Mouse (Mus musculus) liver, embryonic 14.5 days (tissue): ENCODE measurements around the gene Adcyap1r1. TPM values are rescaled to one million over a fixed set of nuclear protein-coding genes. Genes with fewer than 3 reads are reported as not detected.

ENCODE experiments used
- ATAC-seq: fragments of 200-750 bp; cut with Nextera tagmentation; 2 replicates; pipeline ENCODE4 v1.8.0; 2017; ENCODE audit warnings: moderate number of reproducible peaks, mild to moderate bottlenecking, moderate library complexity; ENCODE audit not compliant: insufficient read depth
- DNase-seq, 3 experiments: peaks; one replicate each; pipeline ENCODE4 v3.0.0-alpha.2; 2012 to 2013; ENCODE audit warnings: low read depth in 3 of 3, low spot score in 3 of 3
- H3K27ac ChIP-seq: fragments of 300-500 bp; sonication (generic); 2 replicates; pipeline ENCODE4 v1.5.1; 2014; ENCODE audit warnings: moderate library complexity, mild to moderate bottlenecking, control low read depth, inconsistent platforms
- H3K27me3 ChIP-seq: fragments of 300-500 bp; sonication (generic); 2 replicates; pipeline ENCODE4 v1.6.1; 2014; ENCODE audit warnings: mild to moderate bottlenecking, low read length, moderate library complexity; ENCODE audit not compliant: control insufficient read depth, insufficient read depth
- H3K36me3 ChIP-seq: fragments of 300-500 bp; sonication (generic); replicated peaks from 2 replicates; pipeline ENCODE4 v1.6.1; 2014; ENCODE audit warnings: low read depth; ENCODE audit not compliant: control insufficient read depth, insufficient read depth
- H3K4me1 ChIP-seq, 2 experiments: fragments of 200-500 bp in 1 of 2; fragments of 300-500 bp in 1 of 2; sonication (generic) in 1 of 2; replicated peaks; 2 replicates each; pipeline ENCODE4 v1.6.1; 2012 to 2014; ENCODE audit warnings: antibody characterized with exemption in 1 of 2, inconsistent platforms in 1 of 2, low read length in 1 of 2; ENCODE audit not compliant: control insufficient read depth in 2 of 2, insufficient read depth in 2 of 2
- H3K4me2 ChIP-seq: fragments of 300-500 bp; sonication (generic); 2 replicates; pipeline ENCODE4 v1.6.1; 2014; ENCODE audit warnings: low read depth, mild to moderate bottlenecking, control low read depth, moderate library complexity
- H3K4me3 ChIP-seq, 2 experiments: fragments of 200-500 bp in 1 of 2; fragments of 300-500 bp in 1 of 2; sonication (generic) in 1 of 2; 2 replicates each; pipeline ENCODE4 v1.5.1; 2012 to 2014; ENCODE audit warnings: low read depth in 2 of 2, low read length in 2 of 2, mild to moderate bottlenecking in 2 of 2, control low read depth in 1 of 2, inconsistent platforms in 1 of 2, moderate library complexity in 1 of 2; ENCODE audit not compliant: insufficient read depth in 1 of 2
- H3K9ac ChIP-seq: fragments of 300-500 bp; sonication (generic); replicated peaks from 2 replicates; pipeline ENCODE4 v1.6.1; 2014; ENCODE audit warnings: mild to moderate bottlenecking, control low read depth, moderate library complexity
- H3K9me3 ChIP-seq: fragments of 300-500 bp; sonication (generic); 2 replicates; pipeline ENCODE4 v1.6.1; 2016; ENCODE audit warnings: low read length, mixed read lengths; ENCODE audit not compliant: control insufficient read depth
- CTCF ChIP-seq: IDR thresholded peaks from 2 replicates; pipeline ENCODE4 v1.5.1; 2016; ENCODE audit warnings: antibody characterized with exemption, low read depth, control low read depth
- EP300 ChIP-seq: IDR thresholded peaks from 2 replicates; pipeline ENCODE4 v1.6.1; 2016; ENCODE audit warnings: antibody characterized with exemption, low read depth
- WGBS: fragments of 180-500 bp; shearing (Covaris S2); extraction: QIAGEN DNeasy Blood & Tissue Kit; methylation state at CpG from one replicate; pipeline ENCODE4 v1.1.7; 2014; ENCODE audit not compliant: insufficient replicate concordance; 5-methylcytosine and 5-hydroxymethylcytosine counted together
- polyA plus RNA-seq, 2 experiments: library from polyadenylated mRNA; depleted of rRNA in 1 of 2; stranded (reverse) in 1 of 2; unstranded in 1 of 2; fragments of >200 nt; fragmentation: Nextera tagmentation in 1 of 2; extraction: Ambion mirVana in 1 of 2; gene quantifications; 2 replicates each; pipeline versions ENCODE4 v1.2.1 to v1.2.3; 2012 to 2014

Gene Adcyap1r1
- polyA plus RNA-seq, 2 experiments: 0.01 TPM; not detected in 1

DNA sequence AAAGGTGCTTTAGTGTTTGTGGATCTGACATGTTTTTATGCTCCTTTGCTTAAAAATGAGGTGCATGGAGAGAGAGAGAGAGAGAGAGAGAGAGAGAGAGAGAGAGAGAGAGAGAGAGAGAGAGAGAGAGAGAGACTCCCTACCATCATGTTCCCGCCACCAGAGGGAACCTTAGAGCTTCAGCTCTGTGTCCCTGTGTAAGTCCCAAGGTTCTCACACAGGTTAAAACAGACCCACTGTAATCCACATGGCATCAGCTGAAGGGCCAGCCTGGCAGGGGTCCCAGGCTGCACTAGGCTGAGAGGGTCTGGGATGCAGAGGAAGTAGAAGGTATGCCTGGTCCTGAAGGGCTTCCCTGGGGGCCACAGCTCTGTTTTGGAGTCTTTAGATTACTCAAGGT is 6.4 kb downstream of the Adcyap1r1 start:
- Histone ChIP-seq H3K4me1 (no peaks in the 10 kb centered on the region), H3K9ac (no peak overlapping the region), H3K27me3 (peaks cover 2% of the 10 kb centered on the region), H3K4me2 (no peak overlapping the region), H3K4me3 (no peak overlapping the region), H3K36me3 (no peaks in the 10 kb centered on the region), H3K9me3 (no peaks in the 10 kb centered on the region), H3K27ac (no peak overlapping the region)
- TF ChIP-seq EP300 (no peak), CTCF (no peak)
- ATAC-seq: no peak
- no peak for DNase-seq
- 40% methylated on average over 1 of the region's 1 CpGs for WGBS

DNA sequence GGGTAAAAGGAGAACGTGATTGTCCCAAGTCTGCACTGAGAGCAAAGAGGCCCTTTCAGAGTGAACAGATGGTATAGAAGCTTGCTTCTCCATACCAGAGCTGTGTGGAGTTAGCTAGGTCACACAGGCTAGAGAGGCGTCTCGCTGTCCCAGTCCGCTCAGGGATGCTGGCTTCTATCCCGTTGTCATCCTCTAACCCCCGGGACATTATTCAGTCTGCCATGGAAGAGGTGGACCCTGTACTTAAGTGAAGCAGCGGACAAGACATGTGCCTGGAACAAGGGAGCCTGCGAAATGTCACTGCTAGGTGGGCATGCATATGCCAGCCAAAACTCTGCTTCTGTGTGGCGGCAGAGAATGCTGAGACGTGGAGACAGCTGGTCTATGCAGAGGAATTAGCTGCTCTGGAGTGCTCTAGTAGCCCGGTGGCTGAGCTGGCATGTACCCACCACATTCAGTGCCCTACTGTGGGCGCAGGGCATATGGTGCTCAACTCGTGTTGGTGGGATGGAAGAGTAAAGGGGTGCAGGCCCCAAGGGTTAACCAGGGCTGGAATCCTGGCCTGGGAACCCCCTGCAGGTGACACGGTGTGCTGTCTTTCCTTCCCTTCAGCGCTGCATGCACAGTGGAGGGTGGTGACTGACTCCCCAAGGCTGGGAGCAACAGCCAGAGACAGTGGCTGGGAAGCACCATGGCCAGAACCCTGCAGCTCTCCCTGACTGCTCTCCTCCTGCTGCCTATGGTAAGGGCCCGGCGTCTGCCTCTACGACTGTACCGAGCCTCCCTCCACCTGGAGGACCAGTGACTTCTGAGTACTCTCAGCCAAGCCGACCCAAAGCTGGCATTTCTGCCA is 8.0 kb downstream of the Adcyap1r1 start:
- no peaks in the 10 kb centered on the region for H3K4me1 ChIP-seq
- H3K9ac ChIP-seq: no peak overlapping the region
- no peaks in the 10 kb centered on the region for H3K27me3 ChIP-seq
- H3K4me2 ChIP-seq: no peak overlapping the region
- no peak for TF ChIP-seq CTCF
- TF ChIP-seq EP300: no peak
- no peaks in the 10 kb centered on the region for H3K9me3 ChIP-seq
- WGBS: 69% methylated on average over 20 of the region's 20 CpGs
- no peak overlapping the region for H3K4me3 ChIP-seq
- H3K27ac ChIP-seq: no peak overlapping the region
- H3K36me3 ChIP-seq: no peaks in the 10 kb centered on the region
- DNase-seq (no peak), ATAC-seq (no peak)

DNA sequence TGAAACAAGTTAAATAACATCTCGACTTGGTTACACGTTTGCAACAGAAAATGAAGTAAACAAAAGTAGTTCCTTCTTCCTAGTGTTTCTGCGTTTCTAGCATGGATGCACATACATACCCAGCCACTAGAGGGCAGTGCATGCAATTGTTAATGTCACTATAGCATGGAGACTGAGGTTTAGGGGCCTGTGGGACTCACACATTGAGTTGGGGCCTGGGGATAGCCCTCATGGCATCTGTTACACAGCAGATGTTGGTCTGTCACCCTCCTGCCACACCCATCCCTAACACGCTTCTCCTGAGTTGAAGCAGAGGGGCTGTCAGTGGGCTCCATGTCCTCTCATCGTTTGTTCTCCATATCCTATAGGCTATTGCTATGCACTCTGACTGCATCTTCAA is 9.4 kb downstream of the Adcyap1r1 start:
- no peak for ATAC-seq
- Histone ChIP-seq H3K4me3 (no peak overlapping the region), H3K9ac (no peak overlapping the region), H3K4me1 (no peaks in the 10 kb centered on the region), H3K27me3 (no peaks in the 10 kb centered on the region), H3K4me2 (no peak overlapping the region), H3K9me3 (no peaks in the 10 kb centered on the region), H3K36me3 (no peaks in the 10 kb centered on the region), H3K27ac (no peak overlapping the region)
- WGBS: 38% methylated on average over 5 of the region's 5 CpGs
- TF ChIP-seq EP300 (no peak), CTCF (peak; percentile 78)
- peak in 1 of 3 experiments; percentile 1 for DNase-seq

DNA sequence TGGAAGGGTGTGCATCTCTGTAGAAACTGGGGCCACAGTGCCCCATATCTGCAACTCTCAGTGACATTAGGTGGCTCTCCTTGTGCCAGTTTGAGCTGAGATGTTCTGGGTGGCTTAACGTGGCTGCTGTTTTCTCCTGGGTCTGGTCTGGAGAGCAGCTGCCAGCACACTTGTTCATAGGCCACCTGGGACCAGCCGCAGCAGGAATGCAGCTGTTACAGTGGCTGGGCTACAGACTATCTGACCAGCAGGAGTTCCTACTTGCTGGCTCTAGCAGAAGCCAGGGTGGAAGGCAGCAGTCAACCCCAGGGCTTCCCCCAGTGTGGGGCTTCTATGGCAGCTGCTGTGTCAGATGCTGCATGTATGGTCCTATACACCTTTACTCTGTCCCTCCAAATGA is 9.9 kb downstream of the Adcyap1r1 start:
- Histone ChIP-seq H3K4me2 (no peak overlapping the region), H3K9ac (no peak overlapping the region), H3K4me3 (no peak overlapping the region), H3K9me3 (no peaks in the 10 kb centered on the region), H3K27ac (no peak overlapping the region), H3K36me3 (no peaks in the 10 kb centered on the region), H3K27me3 (no peaks in the 10 kb centered on the region), H3K4me1 (no peaks in the 10 kb centered on the region)
- no peak for DNase-seq
- ATAC-seq: no peak
- WGBS: 73% methylated on average over 2 of the region's 2 CpGs
- no peak for TF ChIP-seq CTCF
- TF ChIP-seq EP300: no peak

DNA sequence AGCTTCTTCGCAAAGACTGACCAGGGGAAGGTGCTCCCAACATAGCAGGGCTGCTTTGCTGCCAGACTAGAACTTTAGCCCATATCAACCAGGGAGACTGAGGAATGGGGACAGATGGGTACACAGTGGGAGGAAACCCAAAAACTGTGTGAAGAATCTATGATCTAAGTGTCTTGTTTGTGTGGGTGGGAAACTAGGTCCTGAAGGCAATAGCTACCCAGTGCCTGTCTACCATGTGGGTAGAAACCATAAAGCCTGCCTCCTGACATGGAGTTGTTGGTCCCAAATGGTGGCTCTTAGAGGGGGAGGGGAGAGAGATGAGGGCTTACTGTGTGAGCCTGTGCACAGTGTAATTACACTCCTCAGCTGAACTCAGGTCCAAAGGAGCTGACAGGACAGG is 10.6 kb downstream of the Adcyap1r1 start:
- no peak overlapping the region for H3K9ac ChIP-seq
- 56% methylated on average over 1 of the region's 1 CpGs for WGBS
- H3K9me3 ChIP-seq: no peaks in the 10 kb centered on the region
- TF ChIP-seq EP300 (no peak), CTCF (no peak)
- no peak for ATAC-seq
- H3K27me3 ChIP-seq: no peaks in the 10 kb centered on the region
- no peaks in the 10 kb centered on the region for H3K36me3 ChIP-seq
- no peak overlapping the region for H3K4me2 ChIP-seq
- no peak overlapping the region for H3K27ac ChIP-seq
- no peak overlapping the region for H3K4me3 ChIP-seq
- no peak for DNase-seq
- no peaks in the 10 kb centered on the region for H3K4me1 ChIP-seq
